Mouse (Mus musculus) lung, postnatal 0 days (tissue): ENCODE measurements around the gene Gtf3c1.

Source experiments
- CTCF ChIP-seq: IDR thresholded peaks from 2 replicates; pipeline ENCODE4 v1.5.1; 2016; ENCODE audit warnings: antibody characterized with exemption, mild to moderate bottlenecking
- EP300 ChIP-seq: IDR thresholded peaks from 2 replicates; pipeline ENCODE4 v1.6.1; 2016; ENCODE audit warnings: antibody characterized with exemption, mild to moderate bottlenecking, control low read depth

GRCm38 (mm10) chr7:125630989-125631388 is 76.6 kb downstream of the Gtf3c1 start:
- TF ChIP-seq CTCF (no peak), EP300 (no peak)
